Mouse (Mus musculus): ENCODE measurements around the gene Rpl32. TPM values are rescaled to one million over a fixed set of nuclear protein-coding genes. Genes with fewer than 3 reads are reported as not detected.

Gene Rpl32
- 1,698 and 2,211 TPM in 2 replicates for polyA plus RNA-seq (2015; fragmentation: Nextera tagmentation; extraction: Ambion mirVana)

DNA sequence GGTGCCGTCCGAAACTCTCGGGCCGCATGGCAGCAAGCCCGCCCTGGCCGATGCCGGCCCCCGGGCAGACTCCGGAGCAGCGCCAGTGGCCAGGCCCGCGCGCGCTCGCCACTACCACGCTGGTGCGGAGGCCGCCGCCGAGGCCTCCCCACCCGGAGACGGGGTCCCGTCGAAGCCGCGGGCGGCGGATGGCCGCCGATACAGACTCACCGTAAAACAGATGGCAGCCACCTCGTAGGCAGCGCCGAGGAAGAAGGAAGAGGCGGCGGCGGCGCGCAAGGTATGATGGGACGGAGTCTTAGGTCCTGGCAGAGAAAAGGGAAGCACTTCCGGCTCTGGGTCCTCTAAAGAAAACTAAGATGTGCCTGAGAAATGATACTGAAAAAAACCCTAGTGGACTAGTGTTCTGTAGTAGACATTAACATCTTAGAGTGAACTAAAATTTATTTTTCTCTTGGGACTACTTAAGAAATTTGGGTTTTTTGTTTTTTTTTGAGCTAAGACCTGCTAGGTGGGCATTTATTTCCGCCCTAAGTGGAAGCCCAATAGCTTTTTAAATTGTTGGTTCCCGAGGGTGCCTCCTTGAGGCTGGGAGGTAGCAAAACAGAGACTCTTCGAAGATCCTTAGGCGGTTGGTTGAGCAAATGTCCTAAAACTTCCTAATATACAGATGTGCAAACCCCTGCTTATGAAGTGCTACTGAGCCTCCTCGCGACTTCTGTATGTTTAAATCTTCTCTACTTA lies at the start of gene Rpl32:
Gene Rpl32, minus strand, starts transcription at position 260 of the 744 bp plus-strand sequence.
- under 1% methylated on average over 47 of the region's 47 CpGs for WGBS
- peak; percentile 67; the same call in 1 of the 2 replicates for ATAC-seq (ENCODE audit: insufficient number of reproducible peaks, low FRiP score, low TSS enrichment, low read depth)

DNA sequence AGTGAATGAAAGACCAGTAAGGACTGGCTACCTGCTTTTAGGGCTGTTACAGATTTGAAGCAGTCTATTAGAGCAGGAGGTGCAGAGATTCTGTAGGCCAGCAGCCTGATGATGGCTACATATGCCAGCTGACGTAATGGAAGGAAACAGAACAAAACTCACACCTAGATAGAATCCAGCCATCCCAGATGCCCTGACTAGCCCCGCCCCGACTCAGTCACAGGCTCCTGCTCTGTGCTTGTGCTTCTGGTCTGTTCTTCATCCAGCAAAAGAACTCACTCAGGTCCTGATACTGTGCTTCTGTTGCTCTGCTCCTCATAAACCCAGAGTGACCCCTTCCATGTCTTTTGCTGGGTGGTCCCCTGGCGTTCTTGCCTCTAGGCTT lies 47.8 kb upstream of the Rpl32 start:
- Histone ChIP-seq H3K4me2 (no peak overlapping the region), H3K9ac (no peak overlapping the region), H3K4me3 (no peak overlapping the region), H3K4me1 (peaks cover 33% of the 10 kb centered on the region), H3K9me3 (no peaks in the 10 kb centered on the region), H3K27ac (peak overlapping the region; percentile 65), H3K27me3 (no peaks in the 10 kb centered on the region), H3K36me3 (no peaks in the 10 kb centered on the region)
- WGBS = 44% methylated on average over 4 of the region's 4 CpGs
- no peak for ATAC-seq (ENCODE audit: insufficient number of reproducible peaks, low FRiP score, low TSS enrichment, low read depth)

More for the DNA sequence above, at the start of gene Rpl32:
- H3K36me3 ChIP-seq = peaks cover 37% of the 10 kb centered on the region
- no peaks in the 10 kb centered on the region for H3K9me3 ChIP-seq
- H3K4me3 ChIP-seq = peak within 1 kb of the TSS; percentile 73
- H3K9ac ChIP-seq = peak within 1 kb of the TSS; percentile 94
- H3K27ac ChIP-seq = peak within 1 kb of the TSS; percentile 98
- no peaks in the 10 kb centered on the region for H3K27me3 ChIP-seq
- peak within 1 kb of the TSS; percentile 66 for H3K4me2 ChIP-seq
- peaks cover 18% of the 10 kb centered on the region for H3K4me1 ChIP-seq

DNA sequence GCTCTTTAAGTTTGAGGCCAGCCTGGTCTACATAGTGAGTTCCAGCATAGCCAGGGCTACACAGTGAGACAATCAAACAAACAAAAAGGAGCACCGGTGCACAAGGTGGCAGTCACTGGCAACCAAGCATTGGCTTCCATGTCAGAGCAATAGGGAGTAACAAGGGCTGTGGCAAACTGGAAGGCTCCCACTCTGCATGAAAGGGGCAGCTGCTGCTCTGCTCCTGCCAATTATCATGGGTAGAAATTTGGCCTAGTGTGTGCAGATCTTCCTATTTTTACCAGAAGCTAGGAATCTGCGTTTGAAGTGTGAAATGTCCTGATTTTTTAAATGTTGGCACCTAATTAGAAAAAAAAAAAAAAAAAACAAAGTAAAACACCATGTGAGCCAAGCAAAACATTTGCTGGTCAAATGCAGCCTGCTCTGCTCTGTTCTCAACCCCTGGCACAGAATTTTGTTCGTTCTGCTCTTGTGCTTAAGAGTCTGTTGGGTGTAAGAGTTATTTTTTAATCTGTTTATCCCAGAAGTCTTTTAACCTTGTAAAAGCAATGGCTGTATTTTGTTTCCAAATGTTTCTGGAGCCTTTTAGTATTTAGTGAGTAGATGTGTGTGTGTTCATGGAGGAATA lies 47.3 kb upstream of the Rpl32 start:
- Histone ChIP-seq H3K27ac (peak overlapping the region; percentile 65), H3K4me3 (no peak overlapping the region), H3K9me3 (no peaks in the 10 kb centered on the region), H3K27me3 (no peaks in the 10 kb centered on the region), H3K36me3 (no peaks in the 10 kb centered on the region), H3K4me1 (peaks cover 33% of the 10 kb centered on the region), H3K9ac (no peak overlapping the region), H3K4me2 (no peak overlapping the region)
- 59% methylated on average over 3 of the region's 3 CpGs for WGBS
- ATAC-seq (ENCODE audit: insufficient number of reproducible peaks, low FRiP score, low TSS enrichment, low read depth) = no peak

DNA sequence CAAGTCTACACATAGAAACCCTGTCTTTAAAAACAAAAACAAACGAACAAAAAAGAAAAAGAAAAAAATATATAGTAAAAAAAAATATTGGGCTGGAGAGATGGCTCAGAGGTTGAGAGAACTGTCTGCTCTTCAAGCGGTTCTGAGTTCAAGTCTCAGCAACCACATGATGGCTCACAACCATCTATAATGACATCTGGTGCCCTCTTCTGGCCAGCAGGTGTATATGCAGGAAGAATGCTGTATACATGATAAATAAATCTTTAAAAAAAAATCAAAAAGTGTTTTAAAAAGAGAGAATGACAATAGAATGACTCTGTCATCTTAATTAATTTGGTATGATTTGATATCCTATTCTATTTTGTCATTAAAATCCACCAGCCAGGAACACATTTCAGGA lies 45.9 kb upstream of the Rpl32 start:
- Histone ChIP-seq H3K9me3 (no peaks in the 10 kb centered on the region), H3K9ac (no peak overlapping the region), H3K27me3 (no peaks in the 10 kb centered on the region), H3K4me2 (no peak overlapping the region), H3K4me3 (no peak overlapping the region), H3K4me1 (peaks cover 33% of the 10 kb centered on the region), H3K27ac (no peak overlapping the region), H3K36me3 (no peaks in the 10 kb centered on the region)
- ATAC-seq (ENCODE audit: insufficient number of reproducible peaks, low FRiP score, low TSS enrichment, low read depth) = no peak
- WGBS = 77% methylated on average over 2 of the region's 2 CpGs

DNA sequence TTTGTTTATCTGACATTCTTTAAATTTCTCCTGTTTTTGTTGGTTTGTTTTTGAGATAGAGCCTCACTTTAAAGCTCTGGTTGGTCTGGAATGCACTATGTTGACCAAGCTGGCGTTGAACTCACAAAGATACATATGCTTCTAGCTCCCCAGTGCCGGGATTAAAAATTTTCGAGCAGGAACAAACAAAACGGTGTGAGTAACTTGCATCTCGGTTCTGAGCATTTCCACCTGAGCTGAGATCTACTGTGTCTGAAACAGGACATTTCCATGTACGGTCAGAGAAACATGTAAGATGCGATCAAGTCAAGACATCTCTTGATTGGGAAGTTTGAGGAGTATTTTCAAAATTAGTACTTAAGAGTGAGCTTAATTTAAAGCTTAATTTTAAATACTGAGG lies 45.4 kb upstream of the Rpl32 start:
- 0 out of 2 replicates have a peak overlapping the region, but pooled peaks have one; percentile 39 for H3K9ac ChIP-seq
- WGBS = 46% methylated on average over 7 of the region's 7 CpGs

DNA sequence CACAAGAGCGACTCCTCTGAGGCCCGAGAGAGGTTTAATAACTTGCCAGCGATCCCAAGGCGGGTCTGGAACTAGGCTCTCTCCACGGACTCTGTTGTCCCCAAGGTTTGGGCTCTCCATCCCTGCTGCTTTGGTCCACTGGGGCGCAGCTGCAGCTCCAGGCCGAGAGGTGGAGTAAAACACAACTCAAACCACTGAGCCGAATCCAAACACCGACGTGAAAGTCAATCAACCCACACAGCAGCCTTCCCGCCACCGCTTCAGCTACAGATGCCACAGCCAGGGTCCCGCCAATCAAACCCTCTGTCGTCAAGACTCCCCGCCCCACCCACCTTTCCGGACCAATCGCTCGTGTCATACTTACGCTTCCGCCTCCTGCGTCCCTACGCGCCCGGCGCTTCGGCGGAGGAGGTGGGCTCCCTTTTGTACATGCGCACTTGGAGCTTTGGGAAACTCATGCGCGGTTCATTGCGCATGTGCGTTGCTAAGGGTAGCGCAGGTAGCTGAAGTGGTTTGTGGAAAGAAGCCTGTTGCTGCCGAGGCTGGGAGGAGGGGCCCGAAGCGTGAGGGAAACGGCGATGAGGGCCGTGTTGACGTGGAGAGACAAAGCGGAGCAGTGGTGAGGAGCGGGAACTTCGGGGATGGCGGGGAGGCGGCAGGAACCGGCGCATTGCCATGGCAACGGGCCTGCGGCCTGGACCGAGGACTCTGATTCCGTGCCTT lies 44.7 kb upstream of the Rpl32 start, which contains the start of the genes Mbd4 and Ift122:
Gene Mbd4, minus strand, starts transcription at position 281 of the 723 bp plus-strand sequence.
Gene Ift122, plus strand, starts transcription at position 380 of the 723 bp plus-strand sequence.
- peak within 1 kb of the TSS; percentile 66 for H3K4me3 ChIP-seq
- H3K36me3 ChIP-seq = peaks cover 11% of the 10 kb centered on the region
- WGBS = under 1% methylated on average over 51 of the region's 51 CpGs
- peaks cover 33% of the 10 kb centered on the region for H3K4me1 ChIP-seq
- H3K27ac ChIP-seq = peak within 1 kb of the TSS; percentile 90
- no peaks in the 10 kb centered on the region for H3K9me3 ChIP-seq
- no peaks in the 10 kb centered on the region for H3K27me3 ChIP-seq
- H3K9ac ChIP-seq = peak within 1 kb of the TSS; percentile 46
- H3K4me2 ChIP-seq = peak within 1 kb of the TSS; percentile 75
- ATAC-seq (ENCODE audit: insufficient number of reproducible peaks, low FRiP score, low TSS enrichment, low read depth) = peak; percentile 97

More for the DNA sequence above, 45.4 kb upstream of the Rpl32 start:
- Histone ChIP-seq H3K36me3 (peaks cover 4% of the 10 kb centered on the region; the same call in 1 of the 2 replicates), H3K27ac (peak overlapping the region; percentile 90), H3K27me3 (no peaks in the 10 kb centered on the region), H3K4me1 (peaks cover 33% of the 10 kb centered on the region), H3K4me2 (peak overlapping the region; percentile 75), H3K9me3 (no peaks in the 10 kb centered on the region), H3K4me3 (peak overlapping the region; percentile 66)
- ATAC-seq (ENCODE audit: insufficient number of reproducible peaks, low FRiP score, low TSS enrichment, low read depth) = no peak

DNA sequence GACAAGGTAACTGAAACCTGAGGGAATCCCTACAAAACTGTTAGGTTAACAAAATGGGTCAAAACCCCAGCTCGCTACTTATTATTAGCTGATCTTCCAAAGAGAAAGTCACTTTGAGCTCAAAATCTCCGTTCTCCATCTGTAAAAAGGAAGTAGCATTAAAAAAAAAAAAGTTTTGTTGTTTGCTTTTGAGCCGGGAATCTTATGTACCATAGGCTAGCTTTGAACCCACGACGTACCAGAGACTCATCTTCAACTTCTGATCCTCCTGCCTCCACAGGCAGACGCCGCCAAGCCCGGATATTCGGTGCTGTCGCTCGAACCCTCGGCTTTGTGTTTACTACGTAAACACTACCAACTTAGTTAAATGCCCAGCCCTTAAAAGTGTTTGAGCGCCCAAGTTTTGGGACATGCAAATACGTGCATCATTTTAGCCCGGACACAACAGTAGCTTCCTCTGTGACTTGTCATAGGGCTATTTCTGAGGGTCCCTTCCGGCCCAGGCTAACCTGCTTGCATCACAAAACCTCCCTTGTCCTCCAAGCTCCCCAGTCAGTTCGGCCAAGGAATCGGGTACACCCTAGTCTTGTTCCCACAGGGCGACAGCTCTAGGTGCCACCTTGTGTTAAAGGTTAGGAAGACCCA lies 44.0 kb upstream of the Rpl32 start:
- Histone ChIP-seq H3K27me3 (no peaks in the 10 kb centered on the region), H3K4me1 (peaks cover 30% of the 10 kb centered on the region), H3K4me3 (peak overlapping the region; percentile 66), H3K9ac (peak overlapping the region; percentile 46), H3K27ac (peak overlapping the region; percentile 89), H3K4me2 (peak overlapping the region; percentile 75), H3K9me3 (no peaks in the 10 kb centered on the region), H3K36me3 (peaks cover 13% of the 10 kb centered on the region)
- 6% methylated on average over 20 of the region's 20 CpGs for whole genome bisulfite sequencing
- ATAC-seq (ENCODE audit: insufficient number of reproducible peaks, low FRiP score, low TSS enrichment, low read depth) = peak; percentile 7; the same call in 1 of the 2 replicates

DNA sequence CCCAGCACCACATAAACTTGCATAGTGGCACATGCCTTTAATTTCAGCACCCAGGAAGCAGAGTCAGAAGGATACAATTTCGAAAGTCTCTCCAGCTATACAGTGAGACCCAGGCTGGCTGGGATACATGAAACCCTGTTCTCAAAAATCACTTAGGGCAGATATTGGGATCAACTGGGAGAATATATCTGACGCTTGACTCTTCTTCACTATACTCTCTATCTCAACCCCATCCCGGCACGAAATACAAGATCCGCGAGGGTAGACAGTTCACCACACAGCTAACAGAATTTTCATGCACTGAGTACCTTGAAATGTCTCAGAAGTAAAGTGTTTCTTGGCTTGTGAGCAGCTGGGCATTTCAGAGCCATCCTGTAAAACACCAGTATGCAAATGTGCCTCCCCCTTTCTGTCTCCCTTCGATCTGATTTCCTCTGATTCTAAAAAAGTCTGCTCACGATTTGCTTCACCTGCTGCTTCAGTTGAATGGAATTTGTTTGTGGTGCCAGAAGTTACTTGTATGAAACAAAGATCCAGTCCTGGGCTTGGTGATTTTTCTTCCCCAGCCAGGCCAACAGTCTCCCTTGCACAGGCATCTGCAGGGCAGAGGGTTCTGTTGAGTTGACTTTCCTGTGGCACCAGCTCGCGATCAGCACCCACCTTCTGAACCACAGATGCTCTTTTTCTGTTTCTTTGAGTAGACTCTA lies 40.2 kb upstream of the Rpl32 start:
- H3K27ac ChIP-seq = no peak overlapping the region
- 92% methylated on average over 10 of the region's 10 CpGs for WGBS
- no peak overlapping the region for H3K9ac ChIP-seq
- no peak for ATAC-seq (ENCODE audit: insufficient number of reproducible peaks, low FRiP score, low TSS enrichment, low read depth)
- H3K9me3 ChIP-seq = no peaks in the 10 kb centered on the region
- H3K4me2 ChIP-seq = no peak overlapping the region
- no peaks in the 10 kb centered on the region for H3K27me3 ChIP-seq
- peaks cover 10% of the 10 kb centered on the region for H3K4me1 ChIP-seq
- H3K36me3 ChIP-seq = peaks cover 26% of the 10 kb centered on the region
- no peak overlapping the region for H3K4me3 ChIP-seq

GRCm38 (mm10) chr6:115846640-115847411 lies 38.3 kb upstream of the Rpl32 start:
- Histone ChIP-seq H3K27me3 (no peaks in the 10 kb centered on the region), H3K4me2 (no peak overlapping the region), H3K36me3 (peaks cover 42% of the 10 kb centered on the region), H3K4me3 (no peak overlapping the region), H3K9me3 (no peaks in the 10 kb centered on the region), H3K4me1 (peaks cover under 1% of the 10 kb centered on the region; the same call in 1 of the 2 replicates), H3K27ac (no peak overlapping the region), H3K9ac (no peak overlapping the region)
- ATAC-seq (ENCODE audit: insufficient number of reproducible peaks, low FRiP score, low TSS enrichment, low read depth) = no peak
- WGBS = 36% methylated on average over 8 of the region's 8 CpGs

GRCm38 (mm10) chr6:115845006-115845405 lies 36.5 kb upstream of the Rpl32 start:
- H3K9ac ChIP-seq = no peak overlapping the region
- no peaks in the 10 kb centered on the region for H3K27me3 ChIP-seq
- ATAC-seq (ENCODE audit: insufficient number of reproducible peaks, low FRiP score, low TSS enrichment, low read depth) = no peak
- no peaks in the 10 kb centered on the region for H3K9me3 ChIP-seq
- WGBS = 96% methylated on average over 4 of the region's 4 CpGs
- H3K27ac ChIP-seq = no peak overlapping the region
- no peak overlapping the region for H3K4me2 ChIP-seq
- no peaks in the 10 kb centered on the region for H3K4me1 ChIP-seq
- peaks cover 46% of the 10 kb centered on the region for H3K36me3 ChIP-seq
- H3K4me3 ChIP-seq = no peak overlapping the region

Measured in limb, embryonic 15.5 days (tissue).